Mouse (Mus musculus): ENCODE measurements around the gene Rsc1a1. TPM values are rescaled to one million over a fixed set of nuclear protein-coding genes. Genes with fewer than 3 reads are reported as not detected.

Gene Rsc1a1
- polyA plus RNA-seq, 1 experiment from 2014 or later, result 1.2 TPM

GRCm38 (mm10) chr4:141705331-141705730 lies 19.9 kb upstream of the Rsc1a1 start:
- WGBS (ENCODE audit: insufficient replicate concordance), result 80% methylated on average over 4 of the region's 4 CpGs
- Histone ChIP-seq H3K4me3 (replicated peaks) (no peak overlapping the region), H3K4me2 (no peak overlapping the region), H3K4me1 (replicated peaks) (peaks cover 1% of the 10 kb centered on the region; the same call in 1 of the 2 replicates), H3K9me3 (replicated peaks) (no peaks in the 10 kb centered on the region), H3K27me3 (no peaks in the 10 kb centered on the region), H3K36me3 (replicated peaks) (peaks cover 100% of the 10 kb centered on the region), H3K9ac (no peak overlapping the region), H3K27ac (replicated peaks) (no peak overlapping the region)
- no peak for ATAC-seq (ENCODE audit: insufficient read depth)

DNA sequence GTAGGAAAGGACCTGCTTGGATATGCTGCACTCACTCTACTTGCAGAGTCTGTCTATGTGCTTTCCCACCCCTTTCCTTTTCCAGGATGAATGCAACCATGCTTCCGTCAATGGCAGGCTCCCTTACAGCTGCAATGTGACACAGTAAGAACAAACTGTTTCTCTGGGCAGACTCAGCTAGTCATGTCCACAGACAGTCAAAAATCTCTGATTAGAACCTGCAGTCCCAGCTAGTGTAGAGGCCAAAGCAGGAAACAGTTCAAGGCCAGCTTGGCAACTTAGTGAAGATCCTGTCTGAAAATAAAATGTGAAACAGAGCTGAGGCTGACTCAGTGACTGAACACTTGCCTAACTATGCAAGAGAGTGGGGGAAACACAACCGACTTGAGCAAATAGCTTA lies 19.2 kb upstream of the Rsc1a1 start:
- H3K27me3 ChIP-seq, result no peaks in the 10 kb centered on the region
- WGBS (ENCODE audit: insufficient replicate concordance), result 88% methylated on average over 2 of the region's 2 CpGs
- ATAC-seq (ENCODE audit: insufficient read depth), result no peak
- no peaks in the 10 kb centered on the region for H3K9me3 ChIP-seq (replicated peaks)
- H3K27ac ChIP-seq (replicated peaks), result no peak overlapping the region
- no peak overlapping the region for H3K4me3 ChIP-seq (replicated peaks)
- no peak overlapping the region for H3K9ac ChIP-seq
- H3K4me1 ChIP-seq (replicated peaks), result peaks cover 7% of the 10 kb centered on the region; the same call in 1 of the 2 replicates
- H3K4me2 ChIP-seq, result no peak overlapping the region
- H3K36me3 ChIP-seq (replicated peaks), result peaks cover 100% of the 10 kb centered on the region

DNA sequence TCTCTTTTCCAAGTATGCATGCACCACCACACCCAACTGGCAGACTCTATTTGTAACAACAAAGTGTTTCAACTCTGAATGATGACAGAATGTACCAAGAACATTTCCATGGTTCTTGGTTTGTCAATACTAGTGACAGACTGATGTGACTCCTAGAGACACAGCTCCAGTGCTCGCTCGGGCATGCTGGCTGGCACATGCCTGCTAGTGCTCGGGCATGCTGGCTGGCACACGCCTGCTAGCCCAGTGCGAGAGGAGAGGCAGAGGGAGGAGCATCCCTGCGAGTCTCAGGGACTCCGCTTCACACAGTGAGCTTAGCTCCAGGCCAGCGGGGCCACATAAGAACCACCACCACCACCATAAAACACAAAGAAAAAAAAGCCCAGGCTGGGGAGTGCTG lies 9.3 kb upstream of the Rsc1a1 start:
- no peak for ATAC-seq (ENCODE audit: insufficient read depth)
- H3K4me1 ChIP-seq (replicated peaks), result no peaks in the 10 kb centered on the region
- H3K27ac ChIP-seq (replicated peaks), result no peak overlapping the region
- no peaks in the 10 kb centered on the region for H3K9me3 ChIP-seq (replicated peaks)
- H3K4me3 ChIP-seq (replicated peaks), result no peak overlapping the region
- WGBS (ENCODE audit: insufficient replicate concordance), result 91% methylated on average over 8 of the region's 8 CpGs
- H3K4me2 ChIP-seq, result no peak overlapping the region
- H3K36me3 ChIP-seq (replicated peaks), result peaks cover 99% of the 10 kb centered on the region
- H3K27me3 ChIP-seq, result no peaks in the 10 kb centered on the region
- no peak overlapping the region for H3K9ac ChIP-seq

- H3K27ac ChIP-seq (replicated peaks), result no peak overlapping the region
- H3K9me3 ChIP-seq (replicated peaks), result no peaks in the 10 kb centered on the region
- H3K27me3 ChIP-seq, result no peaks in the 10 kb centered on the region
- no peak overlapping the region for H3K9ac ChIP-seq
- no peak overlapping the region for H3K4me3 ChIP-seq (replicated peaks)
- WGBS (ENCODE audit: insufficient replicate concordance), result 50% methylated on average over 8 of the region's 8 CpGs
- H3K36me3 ChIP-seq (replicated peaks), result peaks cover 94% of the 10 kb centered on the region
- no peak for ATAC-seq (ENCODE audit: insufficient read depth)
- no peak overlapping the region for H3K4me2 ChIP-seq
- H3K4me1 ChIP-seq (replicated peaks), result no peaks in the 10 kb centered on the region; the same call in 1 of the 2 replicates
Observed at GRCm38 (mm10) chr4:141688505-141688904, 3.1 kb upstream of the Rsc1a1 start.

- H3K4me2 ChIP-seq, result no peak overlapping the region
- no peak overlapping the region for H3K27ac ChIP-seq (replicated peaks)
- 81% methylated on average over 8 of the region's 8 CpGs for WGBS (ENCODE audit: insufficient replicate concordance)
- H3K27me3 ChIP-seq, result no peaks in the 10 kb centered on the region
- peaks cover 92% of the 10 kb centered on the region for H3K36me3 ChIP-seq (replicated peaks)
- no peak overlapping the region for H3K9ac ChIP-seq
- no peak for ATAC-seq (ENCODE audit: insufficient read depth)
- no peaks in the 10 kb centered on the region for H3K9me3 ChIP-seq (replicated peaks)
- H3K4me1 ChIP-seq (replicated peaks), result peaks cover 4% of the 10 kb centered on the region; the same call in 1 of the 2 replicates
- H3K4me3 ChIP-seq (replicated peaks), result no peak overlapping the region
Observed at GRCm38 (mm10) chr4:141686525-141686924, 1.1 kb upstream of the Rsc1a1 start.

- 78% methylated on average over 3 of the region's 3 CpGs for WGBS (ENCODE audit: insufficient replicate concordance)
- no peak overlapping the region for H3K4me2 ChIP-seq
- H3K9ac ChIP-seq, result no peak overlapping the region
Observed at GRCm38 (mm10) chr4:141686093-141686492, 694 bp upstream of the Rsc1a1 start.

GRCm38 (mm10) chr4:141682706-141683230 lies 2.6 kb downstream of the Rsc1a1 start:
- H3K9ac ChIP-seq, result no peak overlapping the region
- peaks cover 66% of the 10 kb centered on the region for H3K36me3 ChIP-seq (replicated peaks)
- peaks cover 12% of the 10 kb centered on the region for H3K4me1 ChIP-seq (replicated peaks)
- 80% methylated on average over 12 of the region's 12 CpGs for WGBS (ENCODE audit: insufficient replicate concordance)
- no peak for ATAC-seq (ENCODE audit: insufficient read depth)
- H3K4me3 ChIP-seq (replicated peaks), result no peak overlapping the region
- H3K4me2 ChIP-seq, result no peak overlapping the region
- H3K27ac ChIP-seq (replicated peaks), result no peak overlapping the region
- H3K27me3 ChIP-seq, result no peaks in the 10 kb centered on the region
- no peaks in the 10 kb centered on the region for H3K9me3 ChIP-seq (replicated peaks)

More at GRCm38 (mm10) chr4:141686093-141686492, 694 bp upstream of the Rsc1a1 start:
- Histone ChIP-seq H3K4me1 (replicated peaks) (peaks cover 4% of the 10 kb centered on the region; the same call in 1 of the 2 replicates), H3K36me3 (replicated peaks) (peaks cover 89% of the 10 kb centered on the region), H3K27me3 (no peaks in the 10 kb centered on the region), H3K27ac (replicated peaks) (no peak overlapping the region), H3K9me3 (replicated peaks) (no peaks in the 10 kb centered on the region), H3K4me3 (replicated peaks) (no peak overlapping the region)
- no peak for ATAC-seq (ENCODE audit: insufficient read depth)

DNA sequence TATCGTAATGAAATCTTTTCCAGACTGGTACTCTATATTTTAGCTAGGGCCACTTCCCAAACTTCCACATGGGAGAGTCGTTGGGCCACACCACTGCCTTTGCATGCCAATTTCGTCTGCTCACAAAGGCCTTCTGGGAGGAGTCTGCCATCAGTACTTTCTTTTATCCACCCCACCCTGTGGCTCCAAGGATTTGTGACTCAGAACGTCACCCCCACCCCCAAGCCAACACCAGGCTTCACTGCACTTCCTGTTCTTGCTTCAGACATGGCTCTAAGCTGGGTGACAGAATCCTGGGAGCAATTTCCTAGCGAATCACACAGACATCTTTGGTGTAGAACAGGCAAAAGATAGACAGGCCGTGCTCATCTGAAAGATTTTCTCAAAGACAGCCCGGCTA lies 3.6 kb downstream of the Rsc1a1 start:
- Histone ChIP-seq H3K4me1 (replicated peaks) (peaks cover 12% of the 10 kb centered on the region), H3K4me3 (replicated peaks) (no peak overlapping the region), H3K27me3 (no peaks in the 10 kb centered on the region), H3K4me2 (no peak overlapping the region), H3K9ac (no peak overlapping the region), H3K36me3 (replicated peaks) (peaks cover 59% of the 10 kb centered on the region), H3K27ac (replicated peaks) (no peak overlapping the region), H3K9me3 (replicated peaks) (no peaks in the 10 kb centered on the region)
- no peak for ATAC-seq (ENCODE audit: insufficient read depth)
- WGBS (ENCODE audit: insufficient replicate concordance), result 67% methylated on average over 7 of the region's 7 CpGs

GRCm38 (mm10) chr4:141680892-141681291 lies 4.5 kb downstream of the Rsc1a1 start:
- Histone ChIP-seq H3K36me3 (replicated peaks) (peaks cover 50% of the 10 kb centered on the region), H3K27me3 (no peaks in the 10 kb centered on the region), H3K9me3 (replicated peaks) (no peaks in the 10 kb centered on the region), H3K4me1 (replicated peaks) (peaks cover 12% of the 10 kb centered on the region), H3K27ac (replicated peaks) (no peak overlapping the region), H3K4me2 (no peak overlapping the region), H3K4me3 (replicated peaks) (no peak overlapping the region), H3K9ac (no peak overlapping the region)
- ATAC-seq (ENCODE audit: insufficient read depth), result no peak
- WGBS (ENCODE audit: insufficient replicate concordance), result 76% methylated on average over 12 of the region's 12 CpGs

GRCm38 (mm10) chr4:141679016-141679415 lies 6.4 kb downstream of the Rsc1a1 start:
- H3K9me3 ChIP-seq (replicated peaks), result no peaks in the 10 kb centered on the region
- H3K4me2 ChIP-seq, result no peak overlapping the region
- ATAC-seq (ENCODE audit: insufficient read depth), result no peak
- no peaks in the 10 kb centered on the region for H3K27me3 ChIP-seq
- 88% methylated on average over 2 of the region's 2 CpGs for WGBS (ENCODE audit: insufficient replicate concordance)
- no peak overlapping the region for H3K4me3 ChIP-seq (replicated peaks)
- no peak overlapping the region for H3K9ac ChIP-seq
- peaks cover 12% of the 10 kb centered on the region for H3K4me1 ChIP-seq (replicated peaks)
- H3K36me3 ChIP-seq (replicated peaks), result peaks cover 31% of the 10 kb centered on the region
- H3K27ac ChIP-seq (replicated peaks), result no peak overlapping the region

DNA sequence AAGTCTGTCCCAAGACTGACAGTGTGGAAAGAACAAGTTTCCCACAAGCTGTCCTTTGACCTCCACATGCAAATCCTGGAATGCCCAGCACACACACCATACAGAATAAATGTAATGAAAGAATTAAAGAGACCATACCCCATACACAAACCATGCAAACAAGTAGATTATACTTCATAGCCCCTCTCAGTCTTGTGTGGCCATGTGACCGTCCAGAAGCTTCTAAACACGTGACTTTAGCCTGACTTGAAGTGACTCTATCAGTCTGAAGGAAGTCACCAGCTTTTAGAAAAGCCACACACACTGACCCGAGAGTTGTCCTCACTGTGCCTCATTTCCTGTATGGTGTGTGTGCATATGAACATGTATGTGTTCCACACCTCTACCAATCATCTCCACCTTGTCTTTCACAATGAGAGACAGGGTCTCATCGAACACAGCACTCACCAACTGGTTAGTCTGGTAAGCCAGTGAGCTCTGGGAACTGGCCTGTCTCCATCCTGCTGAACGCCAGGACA lies 8.9 kb downstream of the Rsc1a1 start:
- ATAC-seq (ENCODE audit: insufficient read depth), result 0 out of 2 replicates have a peak, but pooled peaks have one; percentile 13
- Histone ChIP-seq H3K36me3 (replicated peaks) (peaks cover 9% of the 10 kb centered on the region), H3K9ac (no peak overlapping the region), H3K27me3 (no peaks in the 10 kb centered on the region), H3K27ac (replicated peaks) (no peak overlapping the region), H3K4me1 (replicated peaks) (peaks cover 8% of the 10 kb centered on the region), H3K4me3 (replicated peaks) (no peak overlapping the region), H3K4me2 (no peak overlapping the region), H3K9me3 (replicated peaks) (no peaks in the 10 kb centered on the region)
- 51% methylated on average over 5 of the region's 5 CpGs for WGBS (ENCODE audit: insufficient replicate concordance)

GRCm38 (mm10) chr4:141672325-141672724 lies 13.1 kb downstream of the Rsc1a1 start:
- peaks cover 6% of the 10 kb centered on the region for H3K4me1 ChIP-seq (replicated peaks)
- no peak overlapping the region for H3K4me2 ChIP-seq
- no peaks in the 10 kb centered on the region for H3K27me3 ChIP-seq
- no peak for ATAC-seq (ENCODE audit: insufficient read depth)
- no peak overlapping the region for H3K9ac ChIP-seq
- H3K9me3 ChIP-seq (replicated peaks), result no peaks in the 10 kb centered on the region
- WGBS (ENCODE audit: insufficient replicate concordance), result 58% methylated on average over 13 of the region's 13 CpGs
- H3K4me3 ChIP-seq (replicated peaks), result no peak overlapping the region
- H3K27ac ChIP-seq (replicated peaks), result no peak overlapping the region
- no peaks in the 10 kb centered on the region for H3K36me3 ChIP-seq (replicated peaks)

Measured in liver, embryonic 15.5 days (tissue).